Mouse (Mus musculus) MEL (cell line): ENCODE results near the gene Apol11b. TPM values are rescaled to one million over a fixed set of nuclear protein-coding genes. Genes with fewer than 3 reads are reported as not detected.
"Not testable (repeated sequence)": the region's sequence is repeated elsewhere in the genome, so short reads cannot be mapped to it uniquely, and the experiment has no call there.

ENCODE experiments used
- DNase-seq: peaks from one replicate; pipeline ENCODE4 v3.0.0; 2011; ENCODE audit warnings: low read depth, low spot score
- H3K27ac ChIP-seq: 2 replicates; pipeline ENCODE4 v1.5.1; 2012; ENCODE audit warnings: low read depth, mild to moderate bottlenecking, control low read depth, low read length, moderate library complexity; ENCODE audit not compliant: control insufficient read depth
- H3K27me3 ChIP-seq, 2 experiments: fragments of 150-350 bp in 1 of 2; sonication (generic) in 1 of 2; 2 replicates each; pipeline ENCODE4 v1.6.1; 2012; ENCODE audit warnings: low read length in 2 of 2, mild to moderate bottlenecking in 2 of 2, improper control_type of control experiment in 1 of 2, moderate library complexity in 1 of 2; ENCODE audit not compliant: insufficient read depth in 2 of 2, control insufficient read depth in 1 of 2
- H3K36me3 ChIP-seq, 2 experiments: 2 replicates each; pipeline ENCODE4 v1.6.1; 2012 to 2014; ENCODE audit warnings: low read length in 2 of 2, improper control_type of control experiment in 1 of 2, inconsistent platforms in 1 of 2, mild to moderate bottlenecking in 1 of 2; ENCODE audit not compliant: insufficient read depth in 2 of 2, control insufficient read depth in 1 of 2
- H3K4me1 ChIP-seq, 2 experiments: fragments of 150-350 bp in 1 of 2; sonication (generic) in 1 of 2; 2 replicates each; pipeline ENCODE4 v1.6.1; 2012; ENCODE audit warnings: low read length in 2 of 2, improper control_type of control experiment in 1 of 2, mild to moderate bottlenecking in 1 of 2; ENCODE audit not compliant: insufficient read depth in 2 of 2, control insufficient read depth in 1 of 2
- H3K4me3 ChIP-seq, 2 experiments: fragments of 150-350 bp in 1 of 2; sonication (generic) in 1 of 2; 2 replicates each; pipeline ENCODE4 v1.5.1; 2012; ENCODE audit warnings: low read depth in 2 of 2, low read length in 2 of 2, mild to moderate bottlenecking in 2 of 2, moderate library complexity in 2 of 2, control low read depth in 1 of 2, improper control_type of control experiment in 1 of 2; ENCODE audit not compliant: control insufficient read depth in 1 of 2, insufficient read depth in 1 of 2
- H3K79me2 ChIP-seq: 2 replicates; pipeline ENCODE4 v1.6.1; 2012; ENCODE audit warnings: mild to moderate bottlenecking, low read length, moderate library complexity; ENCODE audit not compliant: control insufficient read depth, poor library complexity, insufficient read depth
- H3K9ac ChIP-seq: 2 replicates; pipeline ENCODE4 v1.6.1; 2012; ENCODE audit warnings: low read depth, mild to moderate bottlenecking, control low read depth, low read length, moderate library complexity; ENCODE audit not compliant: control insufficient read depth, poor library complexity, severe bottlenecking
- H3K9me3 ChIP-seq: fragments of 150-350 bp; sonication (generic); replicated peaks from 2 replicates; pipeline ENCODE4 v1.6.1; 2012; ENCODE audit warnings: mild to moderate bottlenecking, low read length, improper control_type of control experiment, moderate library complexity; ENCODE audit not compliant: insufficient read depth
- BHLHE40 ChIP-seq: IDR thresholded peaks from 2 replicates; pipeline ENCODE4 v1.6.1; 2012; ENCODE audit warnings: low read depth, mild to moderate bottlenecking, inconsistent platforms, low read length, improper control_type of control experiment, borderline replicate concordance
- ETS1 ChIP-seq: IDR thresholded peaks from 2 replicates; pipeline ENCODE4 v1.6.1; 2012; ENCODE audit warnings: low read depth, mild to moderate bottlenecking, inconsistent platforms, low read length, improper control_type of control experiment, moderate library complexity
- JUND ChIP-seq: IDR thresholded peaks from 2 replicates; pipeline ENCODE4 v1.6.1; 2011; ENCODE audit warnings: low read depth, mild to moderate bottlenecking, improper control_type of control experiment, low read length
- NELFE ChIP-seq: IDR thresholded peaks from 2 replicates; pipeline ENCODE4 v1.6.1; 2011; ENCODE audit warnings: low read depth, low read length, improper control_type of control experiment
- NRF1 ChIP-seq: IDR thresholded peaks from 2 replicates; pipeline ENCODE4 v1.6.1; 2014; ENCODE audit warnings: low read depth, mild to moderate bottlenecking, inconsistent platforms, low read length, improper control_type of control experiment, moderate library complexity; ENCODE audit not compliant: poor library complexity, insufficient read depth, severe bottlenecking
- USF1 ChIP-seq: IDR thresholded peaks from 2 replicates; pipeline ENCODE4 v1.6.1; 2014; ENCODE audit warnings: low read depth, mild to moderate bottlenecking, inconsistent platforms, low read length, improper control_type of control experiment, moderate library complexity
- ZNF384 ChIP-seq: IDR thresholded peaks from 2 replicates; pipeline ENCODE4 v1.6.1; 2012; ENCODE audit warnings: low read depth, mild to moderate bottlenecking, inconsistent platforms, low read length, improper control_type of control experiment
- polyA plus RNA-seq, 2 experiments: library from polyadenylated mRNA; stranded (reverse) in 1 of 2; unstranded in 1 of 2; fragments of >175 nt in 1 of 2; fragments of >200 nt in 1 of 2; gene quantifications; 2 replicates each; pipeline versions ENCODE4 v1.2.1 to v1.2.4; 2012; ENCODE audit warnings: low replicate concordance in 2 of 2, low read depth in 1 of 2; ENCODE audit not compliant: insufficient read length in 2 of 2, insufficient read depth in 1 of 2, missing spikeins in 1 of 2
- total RNA-seq: library from RNA; depleted of rRNA; stranded (reverse); fragments of 300-350 nt; gene quantifications from 2 replicates; pipeline ENCODE4 v1.2.3, GENCODE M21; 2012

The Apol11b gene
- total and polyA plus RNA-seq, 3 experiments = 0.39 to 1.3 TPM; not detected in 1

GRCm38 (mm10) chr15:77651143-77651542, 8.1 kb upstream of the Apol11b start:
- not testable (repeated sequence) for H3K4me3 ChIP-seq, H3K27me3 ChIP-seq, H3K79me2 ChIP-seq, H3K9me3 ChIP-seq, H3K27ac ChIP-seq, H3K9ac ChIP-seq, H3K36me3 ChIP-seq, H3K4me1 ChIP-seq
- DNase-seq = peak; percentile 7

GRCm38 (mm10) chr15:77629822-77630221, 13.3 kb downstream of the Apol11b start:
- not testable (repeated sequence) for DNase-seq, H3K27ac ChIP-seq, H3K9ac ChIP-seq, H3K36me3 ChIP-seq, H3K27me3 ChIP-seq, H3K4me1 ChIP-seq, H3K79me2 ChIP-seq, H3K9me3 ChIP-seq, H3K4me3 ChIP-seq

GRCm38 (mm10) chr15:77628647-77629046, 14.4 kb downstream of the Apol11b start:
- not testable (repeated sequence) for DNase-seq, H3K4me1 ChIP-seq, H3K27ac ChIP-seq, H3K36me3 ChIP-seq, H3K9me3 ChIP-seq, H3K9ac ChIP-seq, H3K79me2 ChIP-seq, H3K4me3 ChIP-seq, H3K27me3 ChIP-seq

- not testable (repeated sequence) for H3K36me3 ChIP-seq, H3K27me3 ChIP-seq, H3K4me3 ChIP-seq, H3K9me3 ChIP-seq, DNase-seq, H3K4me1 ChIP-seq, H3K79me2 ChIP-seq, H3K9ac ChIP-seq, H3K27ac ChIP-seq
Observed at GRCm38 (mm10) chr15:77626471-77626870, 16.6 kb downstream of the Apol11b start.

GRCm38 (mm10) chr15:77624710-77625109, 18.4 kb downstream of the Apol11b start:
- Histone ChIP-seq H3K27me3 (no peaks in the 10 kb centered on the region; a peak in 1 of 4 replicates), H3K4me3 (no peak overlapping the region), H3K9me3 (no peaks in the 10 kb centered on the region), H3K9ac (no peak overlapping the region), H3K4me1 (no peaks in the 10 kb centered on the region), H3K36me3 (no peaks in the 10 kb centered on the region), H3K27ac (no peak overlapping the region), H3K79me2 (no peaks in the 10 kb centered on the region)
- TF ChIP-seq NRF1 = no peak
- TF ChIP-seq NELFE = no peak
- TF ChIP-seq ETS1 = no peak
- TF ChIP-seq JUND = no peak
- TF ChIP-seq BHLHE40 = no peak
- TF ChIP-seq USF1 = no peak
- no peak for TF ChIP-seq ZNF384
- no peak for DNase-seq
